Mouse (Mus musculus): ENCODE results near the gene Kif13a. TPM values are rescaled to one million over a fixed set of nuclear protein-coding genes. Genes with fewer than 3 reads are reported as not detected.
A peak's percentile ranks its signal among the peaks of the same experiment; 100 is the strongest.

The Kif13a gene
- polyA plus RNA-seq, 1 experiment from 2014 or later, result 18.5 TPM

- H3K4me1 ChIP-seq, result peaks cover 19% of the 10 kb centered on the region
- no peak overlapping the region for H3K4me2 ChIP-seq
- 87% methylated on average over 6 of the region's 6 CpGs for WGBS
- ATAC-seq (ENCODE audit: low FRiP score), result no peak
- H3K27me3 ChIP-seq, result no peaks in the 10 kb centered on the region
- no peak overlapping the region for H3K27ac ChIP-seq
- no peaks in the 10 kb centered on the region for H3K9me3 ChIP-seq
- H3K9ac ChIP-seq, result no peak overlapping the region
- H3K4me3 ChIP-seq (replicated peaks), result no peak overlapping the region
- no peaks in the 10 kb centered on the region for H3K36me3 ChIP-seq (replicated peaks)
These were observed 54.3 kb downstream of the Kif13a start for GRCm38 (mm10) chr13:46875377-46875776.

GRCm38 (mm10) chr13:46872732-46873131 is 56.9 kb downstream of the Kif13a start:
- WGBS, result 89% methylated on average over 11 of the region's 11 CpGs
- no peak overlapping the region for H3K4me3 ChIP-seq (replicated peaks)
- H3K4me1 ChIP-seq, result peaks cover 19% of the 10 kb centered on the region
- no peaks in the 10 kb centered on the region for H3K9me3 ChIP-seq
- H3K27me3 ChIP-seq, result no peaks in the 10 kb centered on the region
- no peak overlapping the region for H3K9ac ChIP-seq
- no peak overlapping the region for H3K4me2 ChIP-seq
- ATAC-seq (ENCODE audit: low FRiP score), result no peak
- H3K36me3 ChIP-seq (replicated peaks), result no peaks in the 10 kb centered on the region
- H3K27ac ChIP-seq, result 0 out of 2 replicates have a peak overlapping the region, but pooled peaks have one; percentile 2

GRCm38 (mm10) chr13:46872194-46872593 is 57.5 kb downstream of the Kif13a start:
- 43% methylated on average over 6 of the region's 6 CpGs for WGBS
- no peaks in the 10 kb centered on the region for H3K36me3 ChIP-seq (replicated peaks)
- peak; percentile 53 for ATAC-seq (ENCODE audit: low FRiP score)
- 0 out of 2 replicates have a peak overlapping the region, but pooled peaks have one; percentile 2 for H3K27ac ChIP-seq
- no peak overlapping the region for H3K4me3 ChIP-seq (replicated peaks)
- H3K4me2 ChIP-seq, result no peak overlapping the region
- no peaks in the 10 kb centered on the region for H3K27me3 ChIP-seq
- no peaks in the 10 kb centered on the region for H3K9me3 ChIP-seq
- no peak overlapping the region for H3K9ac ChIP-seq
- H3K4me1 ChIP-seq, result peaks cover 19% of the 10 kb centered on the region

- ATAC-seq (ENCODE audit: low FRiP score), result no peak
- H3K9ac ChIP-seq, result no peak overlapping the region
- no peak overlapping the region for H3K4me2 ChIP-seq
- H3K4me1 ChIP-seq, result peaks cover 19% of the 10 kb centered on the region
- no peak overlapping the region for H3K4me3 ChIP-seq (replicated peaks)
- no peaks in the 10 kb centered on the region for H3K27me3 ChIP-seq
- H3K36me3 ChIP-seq (replicated peaks), result no peaks in the 10 kb centered on the region
- no peaks in the 10 kb centered on the region for H3K9me3 ChIP-seq
- H3K27ac ChIP-seq, result no peak overlapping the region
- WGBS, result 92% methylated on average over 13 of the region's 13 CpGs
These were observed 60.2 kb downstream of the Kif13a start for GRCm38 (mm10) chr13:46869464-46869863.

- ATAC-seq (ENCODE audit: low FRiP score), result no peak
- H3K27me3 ChIP-seq, result no peaks in the 10 kb centered on the region
These were observed 66.4 kb downstream of the Kif13a start for GRCm38 (mm10) chr13:46863169-46863748.

GRCm38 (mm10) chr13:46859876-46860275 is 69.8 kb downstream of the Kif13a start:
- ATAC-seq (ENCODE audit: low FRiP score), result no peak
- WGBS, result 83% methylated on average over 2 of the region's 2 CpGs
- H3K27me3 ChIP-seq, result no peaks in the 10 kb centered on the region
- no peaks in the 10 kb centered on the region for H3K9me3 ChIP-seq
- no peaks in the 10 kb centered on the region for H3K36me3 ChIP-seq (replicated peaks)
- H3K27ac ChIP-seq, result no peak overlapping the region
- H3K9ac ChIP-seq, result no peak overlapping the region
- no peak overlapping the region for H3K4me2 ChIP-seq
- no peaks in the 10 kb centered on the region for H3K4me1 ChIP-seq
- H3K4me3 ChIP-seq (replicated peaks), result no peak overlapping the region

More at GRCm38 (mm10) chr13:46863169-46863748, 66.4 kb downstream of the Kif13a start:
- Histone ChIP-seq H3K27ac (no peak overlapping the region), H3K4me3 (replicated peaks) (no peak overlapping the region), H3K4me2 (no peak overlapping the region), H3K9ac (no peak overlapping the region), H3K36me3 (replicated peaks) (no peaks in the 10 kb centered on the region), H3K9me3 (no peaks in the 10 kb centered on the region), H3K4me1 (no peaks in the 10 kb centered on the region)
- 93% methylated on average over 3 of the region's 3 CpGs for WGBS

- H3K4me2 ChIP-seq, result no peak overlapping the region
- whole genome bisulfite sequencing, result 92% methylated on average over 2 of the region's 2 CpGs
- H3K27ac ChIP-seq, result no peak overlapping the region
- no peak overlapping the region for H3K4me3 ChIP-seq (replicated peaks)
- ATAC-seq (ENCODE audit: low FRiP score), result no peak
- H3K36me3 ChIP-seq (replicated peaks), result no peaks in the 10 kb centered on the region
- no peaks in the 10 kb centered on the region for H3K27me3 ChIP-seq
- no peaks in the 10 kb centered on the region for H3K4me1 ChIP-seq
- no peaks in the 10 kb centered on the region for H3K9me3 ChIP-seq
- no peak overlapping the region for H3K9ac ChIP-seq
These were observed 70.5 kb downstream of the Kif13a start for GRCm38 (mm10) chr13:46859173-46859572.

GRCm38 (mm10) chr13:46858835-46859152 is 70.9 kb downstream of the Kif13a start:
- no peak overlapping the region for H3K4me3 ChIP-seq (replicated peaks)
- WGBS, result 84% methylated on average over 8 of the region's 8 CpGs

GRCm38 (mm10) chr13:46858143-46858834 is 71.4 kb downstream of the Kif13a start:
- Histone ChIP-seq H3K27ac (no peak overlapping the region), H3K4me3 (replicated peaks) (no peak overlapping the region), H3K36me3 (replicated peaks) (no peaks in the 10 kb centered on the region), H3K4me1 (no peaks in the 10 kb centered on the region), H3K9ac (no peak overlapping the region), H3K9me3 (no peaks in the 10 kb centered on the region), H3K27me3 (no peaks in the 10 kb centered on the region), H3K4me2 (no peak overlapping the region)
- WGBS, result 90% methylated on average over 8 of the region's 8 CpGs
- no peak for ATAC-seq (ENCODE audit: low FRiP score)

More at GRCm38 (mm10) chr13:46858835-46859152, 70.9 kb downstream of the Kif13a start:
- no peak overlapping the region for H3K9ac ChIP-seq
- H3K27me3 ChIP-seq, result no peaks in the 10 kb centered on the region
- H3K4me1 ChIP-seq, result no peaks in the 10 kb centered on the region
- no peaks in the 10 kb centered on the region for H3K9me3 ChIP-seq
- no peak overlapping the region for H3K27ac ChIP-seq
- no peaks in the 10 kb centered on the region for H3K36me3 ChIP-seq (replicated peaks)
- H3K4me2 ChIP-seq, result no peak overlapping the region
- ATAC-seq (ENCODE audit: low FRiP score), result no peak

- Histone ChIP-seq H3K9ac (no peak overlapping the region), H3K4me2 (no peak overlapping the region), H3K9me3 (no peaks in the 10 kb centered on the region), H3K36me3 (replicated peaks) (no peaks in the 10 kb centered on the region), H3K4me1 (no peaks in the 10 kb centered on the region), H3K27me3 (no peaks in the 10 kb centered on the region), H3K27ac (no peak overlapping the region), H3K4me3 (replicated peaks) (no peak overlapping the region)
- 94% methylated on average over 5 of the region's 5 CpGs for WGBS
- ATAC-seq (ENCODE audit: low FRiP score), result no peak
These were observed 75.2 kb downstream of the Kif13a start for GRCm38 (mm10) chr13:46854456-46854855.

GRCm38 (mm10) chr13:46852470-46852869 is 77.2 kb downstream of the Kif13a start:
- Histone ChIP-seq H3K4me2 (no peak overlapping the region), H3K36me3 (replicated peaks) (no peaks in the 10 kb centered on the region)
- 96% methylated on average over 4 of the region's 4 CpGs for WGBS

GRCm38 (mm10) chr13:46845456-46845855 is 84.2 kb downstream of the Kif13a start:
- ATAC-seq (ENCODE audit: low FRiP score), result no peak
- Histone ChIP-seq H3K27ac (no peak overlapping the region), H3K36me3 (replicated peaks) (0 out of 2 replicates have a peak, but pooled peaks cover 3% of the 10 kb centered on the region), H3K9me3 (no peaks in the 10 kb centered on the region), H3K4me2 (no peak overlapping the region), H3K4me1 (peaks cover 1% of the 10 kb centered on the region; the same call in 1 of the 2 replicates), H3K9ac (no peak overlapping the region), H3K4me3 (replicated peaks) (no peak overlapping the region), H3K27me3 (no peaks in the 10 kb centered on the region)
- 84% methylated on average over 9 of the region's 9 CpGs for WGBS

More at GRCm38 (mm10) chr13:46852470-46852869, 77.2 kb downstream of the Kif13a start:
- H3K27me3 ChIP-seq, result no peaks in the 10 kb centered on the region
- ATAC-seq (ENCODE audit: low FRiP score), result no peak
- H3K4me1 ChIP-seq, result no peaks in the 10 kb centered on the region
- no peak overlapping the region for H3K9ac ChIP-seq
- H3K9me3 ChIP-seq, result no peaks in the 10 kb centered on the region
- H3K27ac ChIP-seq, result no peak overlapping the region
- no peak overlapping the region for H3K4me3 ChIP-seq (replicated peaks)
